Mouse (Mus musculus) forebrain, embryonic 15.5 days (tissue): ENCODE results near the gene Naa25. TPM values are rescaled to one million over a fixed set of nuclear protein-coding genes. Genes with fewer than 3 reads are reported as not detected.

Experiments used
- ATAC-seq: fragments of 200-750 bp; cut with Nextera tagmentation; replicated peaks from 2 replicates; pipeline ENCODE4 v1.8.0; 2017; ENCODE audit warnings: mild to moderate bottlenecking, moderate TSS enrichment, moderate library complexity
- H3K27ac ChIP-seq: fragments of 300-500 bp; sonication (generic); replicated peaks from 2 replicates; pipeline ENCODE4 v1.5.1; 2015; ENCODE audit warnings: mild to moderate bottlenecking, inconsistent platforms
- H3K27me3 ChIP-seq: fragments of 300-500 bp; sonication (generic); 2 replicates; pipeline ENCODE4 v1.6.1; 2015; ENCODE audit warnings: inconsistent platforms
- H3K36me3 ChIP-seq: fragments of 300-500 bp; sonication (generic); 2 replicates; pipeline ENCODE4 v1.6.1; 2015; ENCODE audit warnings: mild to moderate bottlenecking, inconsistent platforms
- H3K4me1 ChIP-seq: fragments of 300-500 bp; sonication (generic); 2 replicates; pipeline ENCODE4 v1.6.1; 2015; ENCODE audit warnings: inconsistent platforms
- H3K4me2 ChIP-seq: fragments of 300-500 bp; sonication (generic); replicated peaks from 2 replicates; pipeline ENCODE4 v1.6.1; 2015; ENCODE audit warnings: mild to moderate bottlenecking, inconsistent platforms
- H3K4me3 ChIP-seq: fragments of 300-500 bp; sonication (generic); 2 replicates; pipeline ENCODE4 v1.5.1; 2015; ENCODE audit warnings: mild to moderate bottlenecking, inconsistent platforms
- H3K9ac ChIP-seq: fragments of 300-500 bp; sonication (generic); replicated peaks from 2 replicates; pipeline ENCODE4 v1.6.1; 2015; ENCODE audit warnings: mild to moderate bottlenecking, inconsistent platforms
- H3K9me3 ChIP-seq: fragments of 300-500 bp; sonication (generic); 2 replicates; pipeline ENCODE4 v1.6.1; 2016; ENCODE audit warnings: inconsistent platforms
- WGBS: fragments of 180-500 bp; shearing (Covaris S2); methylation state at CpG from one replicate; pipeline ENCODE4 v1.1.7; 2015; ENCODE audit warnings: mixed read lengths; 5-methylcytosine and 5-hydroxymethylcytosine counted together
- polyA plus RNA-seq: library from polyadenylated mRNA; unstranded; fragments of >200 nt; fragmentation: Nextera tagmentation; extraction: Ambion mirVana; gene quantifications from 2 replicates; pipeline ENCODE4 v1.2.1, GENCODE M21; 2015

The Naa25 gene
- polyA plus RNA-seq, 1 experiment from 2014 or later: 59.0 TPM

DNA sequence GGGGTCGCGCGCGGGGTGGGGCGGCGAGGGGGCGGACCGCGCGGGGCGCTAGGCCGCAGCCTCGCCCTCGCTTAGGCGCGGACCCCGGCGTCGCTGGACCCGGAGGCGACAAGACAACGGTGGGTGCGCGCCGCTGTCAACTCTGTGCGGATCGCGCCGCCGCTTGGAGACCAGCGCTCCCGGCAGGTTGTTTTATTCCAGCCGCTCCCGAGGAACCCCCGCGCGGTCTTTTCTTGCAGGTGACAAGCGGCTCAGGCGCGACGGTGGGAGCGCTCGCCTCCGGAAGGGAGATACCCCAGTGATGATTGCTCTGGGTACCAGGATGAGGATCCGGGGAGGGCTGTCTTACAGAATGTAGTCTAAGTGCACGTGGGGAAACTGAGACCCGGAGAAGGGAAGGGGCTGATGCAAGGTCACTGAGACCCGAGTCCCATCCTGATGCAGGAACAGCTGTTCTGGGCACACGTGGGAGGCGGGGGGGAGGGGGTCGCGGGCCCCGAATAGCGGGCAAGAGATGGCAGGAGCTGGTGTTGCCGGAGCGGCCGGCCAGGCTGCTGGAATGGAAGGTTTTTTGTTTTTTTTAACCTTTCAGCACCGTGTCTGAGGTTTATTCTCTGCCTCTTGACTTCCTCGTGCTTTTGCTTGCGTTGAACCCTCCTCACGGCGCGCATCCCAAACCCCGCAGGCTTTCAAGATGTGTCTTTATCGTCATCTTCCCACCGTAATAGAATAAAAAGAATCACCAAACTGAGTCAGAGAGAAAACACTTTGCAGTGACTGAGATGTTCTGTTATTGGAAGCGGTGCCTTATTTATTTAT, 619 bp downstream of the Naa25 start:
- Histone ChIP-seq H3K4me1 (peaks cover 19% of the 10 kb centered on the region), H3K9ac (peak overlapping the region; percentile 72), H3K27ac (peak overlapping the region; percentile 44; the same call in 1 of the 2 replicates), H3K27me3 (no peaks in the 10 kb centered on the region), H3K4me3 (peak overlapping the region; percentile 78), H3K4me2 (peak overlapping the region; percentile 78), H3K9me3 (no peaks in the 10 kb centered on the region), H3K36me3 (0 out of 2 replicates have a peak, but pooled peaks cover 5% of the 10 kb centered on the region)
- peak; percentile 84 for ATAC-seq
- under 1% methylated on average over 66 of the region's 67 CpGs for WGBS

DNA sequence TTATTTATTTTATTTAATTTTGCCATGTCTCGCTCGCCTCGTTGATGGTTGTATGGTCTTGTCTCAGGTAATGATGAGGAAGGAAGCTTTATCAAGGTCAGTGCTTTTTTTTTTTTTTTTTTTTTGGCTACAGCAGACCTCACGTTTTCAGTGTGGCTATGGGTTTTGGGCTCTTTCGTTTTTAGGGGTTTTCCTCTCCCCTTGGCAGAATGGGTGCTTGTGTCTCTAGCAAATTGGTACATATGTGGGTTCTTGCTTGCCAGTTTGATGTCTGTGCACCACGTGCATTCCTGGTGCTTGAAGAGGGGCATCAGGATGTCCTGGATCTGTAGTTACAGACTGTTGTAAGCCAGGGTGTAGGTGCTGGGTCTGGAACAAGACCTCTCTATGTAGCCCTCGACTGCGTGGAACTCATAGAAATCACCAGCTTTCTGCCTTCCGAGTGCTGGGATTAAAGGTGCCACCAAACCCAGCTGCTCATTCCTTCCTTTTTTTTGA, 1.3 kb downstream of the Naa25 start:
- H3K4me3 ChIP-seq: peak overlapping the region; percentile 78
- no peak overlapping the region for H3K27ac ChIP-seq
- no peaks in the 10 kb centered on the region for H3K9me3 ChIP-seq
- H3K27me3 ChIP-seq: no peaks in the 10 kb centered on the region
- WGBS: 59% methylated on average over 9 of the region's 9 CpGs
- H3K4me1 ChIP-seq: peaks cover 19% of the 10 kb centered on the region
- peak overlapping the region; percentile 72 for H3K9ac ChIP-seq
- no peak for ATAC-seq
- H3K4me2 ChIP-seq: peak overlapping the region; percentile 78
- H3K36me3 ChIP-seq: 0 out of 2 replicates have a peak, but pooled peaks cover 5% of the 10 kb centered on the region

DNA sequence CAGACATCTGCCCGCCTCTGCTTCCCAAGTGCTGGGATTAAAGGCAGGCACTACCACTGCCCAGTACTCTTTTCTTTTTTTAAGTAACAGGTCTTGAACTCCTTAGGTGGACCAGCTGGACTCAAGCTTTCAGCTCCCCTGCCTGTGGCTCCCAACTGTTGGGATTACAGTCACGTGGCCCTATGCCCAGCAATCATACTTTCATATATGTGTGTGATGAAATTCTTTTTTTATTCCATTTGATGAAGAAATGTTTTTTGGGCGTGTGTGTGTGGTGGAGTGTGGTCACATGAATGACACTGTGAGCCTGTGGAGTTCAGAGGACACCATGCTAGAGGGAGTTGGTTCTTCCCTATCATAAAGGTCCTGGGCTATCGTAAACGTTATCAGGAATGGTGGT, 1.8 kb downstream of the Naa25 start:
- no peak overlapping the region; the same call in 1 of the 2 replicates for H3K4me2 ChIP-seq
- no peak overlapping the region for H3K4me3 ChIP-seq
- 94% methylated on average over 5 of the region's 5 CpGs for WGBS
- no peak for ATAC-seq
- no peaks in the 10 kb centered on the region for H3K27me3 ChIP-seq
- H3K36me3 ChIP-seq: 0 out of 2 replicates have a peak, but pooled peaks cover 5% of the 10 kb centered on the region
- H3K9ac ChIP-seq: 0 out of 2 replicates have a peak overlapping the region, but pooled peaks have one; percentile 72
- peaks cover 19% of the 10 kb centered on the region for H3K4me1 ChIP-seq
- H3K9me3 ChIP-seq: no peaks in the 10 kb centered on the region
- no peak overlapping the region for H3K27ac ChIP-seq

DNA sequence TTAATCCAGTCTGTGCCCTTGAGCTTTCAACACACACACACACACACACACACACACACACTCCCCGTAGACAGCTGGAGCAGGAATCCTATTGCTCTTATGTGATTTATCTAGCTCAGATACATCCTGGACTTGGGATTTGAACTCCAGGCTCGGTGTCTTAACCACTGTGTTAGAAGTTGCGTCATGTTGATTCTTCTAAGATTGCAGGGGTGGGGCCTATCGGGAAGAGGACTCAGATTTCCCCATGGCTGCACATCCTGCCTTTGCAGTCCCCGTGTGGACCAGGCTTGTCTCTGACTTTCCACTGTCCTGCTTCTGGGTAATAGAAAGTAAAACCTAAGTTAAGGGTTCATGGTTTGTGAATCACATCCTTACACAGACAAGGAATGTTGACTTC, 2.3 kb downstream of the Naa25 start:
- Histone ChIP-seq H3K4me1 (peaks cover 19% of the 10 kb centered on the region), H3K9me3 (no peaks in the 10 kb centered on the region), H3K27ac (no peak overlapping the region), H3K4me3 (no peak overlapping the region), H3K4me2 (no peak overlapping the region), H3K9ac (no peak overlapping the region), H3K27me3 (no peaks in the 10 kb centered on the region), H3K36me3 (0 out of 2 replicates have a peak, but pooled peaks cover 5% of the 10 kb centered on the region)
- ATAC-seq: no peak
- 79% methylated on average over 5 of the region's 5 CpGs for WGBS

DNA sequence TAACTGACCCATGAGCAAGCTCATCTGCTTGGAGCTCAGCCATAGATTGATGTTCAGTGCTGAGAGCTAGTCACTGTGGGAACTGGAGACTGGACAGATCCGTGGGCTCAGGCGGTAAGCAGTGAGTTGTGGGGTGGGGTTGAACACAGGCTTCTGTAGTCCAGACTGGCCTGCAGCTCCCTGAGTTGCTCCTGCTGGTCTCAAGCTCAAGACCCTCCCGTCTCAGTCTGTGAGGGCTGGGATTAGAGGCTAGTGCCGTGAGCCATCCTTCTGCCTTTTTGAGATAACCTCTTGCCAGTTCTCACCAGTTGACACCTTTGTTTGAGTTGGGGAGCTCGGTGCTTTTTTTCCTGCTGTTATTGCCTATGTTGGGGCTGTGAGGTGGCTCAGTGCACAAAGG, 3.1 kb downstream of the Naa25 start:
- WGBS: 81% methylated on average over 5 of the region's 5 CpGs
- no peak overlapping the region for H3K4me2 ChIP-seq
- H3K27ac ChIP-seq: no peak overlapping the region
- no peak overlapping the region for H3K4me3 ChIP-seq
- ATAC-seq: no peak
- H3K4me1 ChIP-seq: peaks cover 19% of the 10 kb centered on the region
- H3K27me3 ChIP-seq: no peaks in the 10 kb centered on the region
- H3K36me3 ChIP-seq: 0 out of 2 replicates have a peak, but pooled peaks cover 5% of the 10 kb centered on the region
- H3K9me3 ChIP-seq: no peaks in the 10 kb centered on the region
- no peak overlapping the region for H3K9ac ChIP-seq

DNA sequence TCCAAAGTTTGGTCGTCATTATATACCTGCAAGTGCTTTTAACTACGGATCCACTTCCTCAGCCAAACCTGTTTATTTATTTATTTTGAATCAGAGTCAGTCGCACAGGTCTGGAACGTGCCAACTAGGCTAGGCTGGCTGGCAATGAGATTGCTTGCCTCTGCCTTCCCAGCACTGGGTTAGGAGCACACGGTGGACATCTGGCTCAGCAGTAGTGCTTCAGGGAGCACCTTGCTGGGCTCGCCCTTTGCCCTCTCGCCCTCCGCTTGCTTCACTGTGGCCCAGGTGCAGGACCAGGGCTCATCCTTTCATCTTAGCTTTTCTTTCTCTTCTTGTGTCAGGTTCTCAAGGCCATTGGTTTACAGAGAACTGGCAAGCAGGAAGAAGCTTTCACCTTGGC, 10.1 kb downstream of the Naa25 start:
- Histone ChIP-seq H3K4me3 (no peak overlapping the region), H3K27me3 (no peaks in the 10 kb centered on the region), H3K36me3 (peaks cover 42% of the 10 kb centered on the region), H3K9me3 (no peaks in the 10 kb centered on the region), H3K27ac (no peak overlapping the region), H3K4me1 (no peaks in the 10 kb centered on the region), H3K4me2 (no peak overlapping the region), H3K9ac (no peak overlapping the region)
- 93% methylated on average over 8 of the region's 8 CpGs for WGBS
- ATAC-seq: no peak

DNA sequence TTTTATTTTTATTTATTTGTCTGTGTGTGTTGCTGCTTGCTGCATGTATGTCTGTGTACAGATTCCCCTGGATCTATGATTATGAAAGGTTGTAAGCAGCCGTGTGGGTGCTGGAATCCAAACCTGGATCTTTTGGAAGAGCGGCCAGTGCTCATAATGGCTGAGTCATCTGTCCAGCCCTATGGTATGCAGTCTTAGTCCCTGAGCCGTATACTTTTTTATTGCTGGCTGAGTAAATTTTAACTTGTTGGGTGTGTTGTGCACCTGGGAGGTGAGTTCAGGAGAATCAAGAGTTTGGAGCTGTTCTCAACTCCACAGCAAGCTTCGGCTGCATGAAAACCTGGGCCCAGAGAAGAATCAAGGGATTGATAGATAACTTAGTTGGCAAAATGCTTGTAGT, 13.2 kb downstream of the Naa25 start:
- no peak overlapping the region for H3K27ac ChIP-seq
- no peaks in the 10 kb centered on the region for H3K9me3 ChIP-seq
- H3K4me2 ChIP-seq: no peak overlapping the region
- H3K27me3 ChIP-seq: no peaks in the 10 kb centered on the region
- 96% methylated on average over 4 of the region's 4 CpGs for WGBS
- H3K4me1 ChIP-seq: no peaks in the 10 kb centered on the region
- no peak for ATAC-seq
- peaks cover 68% of the 10 kb centered on the region for H3K36me3 ChIP-seq
- H3K9ac ChIP-seq: no peak overlapping the region
- no peak overlapping the region for H3K4me3 ChIP-seq

DNA sequence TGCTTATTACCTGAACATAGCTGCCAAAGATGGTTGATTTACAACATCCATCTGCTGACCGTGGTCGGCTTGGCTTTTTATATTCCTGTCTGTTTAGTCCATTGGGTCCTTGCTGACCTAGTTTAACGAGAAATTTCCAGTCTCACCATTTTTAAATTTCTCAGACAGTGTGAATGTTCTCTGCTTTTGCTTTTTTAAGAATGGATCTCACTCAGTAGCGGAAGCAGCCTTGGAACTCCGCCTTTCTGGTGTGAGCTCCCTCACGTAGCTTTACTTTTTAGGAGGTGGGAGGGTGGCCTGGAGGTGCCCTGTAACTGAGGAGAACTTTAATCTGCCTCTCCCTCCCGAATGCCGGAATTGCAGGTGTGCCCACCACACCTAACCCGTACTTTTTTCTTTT, 23.0 kb downstream of the Naa25 start:
- Histone ChIP-seq H3K4me2 (no peak overlapping the region), H3K27me3 (no peaks in the 10 kb centered on the region), H3K36me3 (peaks cover 96% of the 10 kb centered on the region), H3K9ac (no peak overlapping the region), H3K4me3 (no peak overlapping the region), H3K4me1 (no peaks in the 10 kb centered on the region), H3K9me3 (no peaks in the 10 kb centered on the region), H3K27ac (no peak overlapping the region)
- ATAC-seq: no peak
- 91% methylated on average over 9 of the region's 9 CpGs for WGBS

DNA sequence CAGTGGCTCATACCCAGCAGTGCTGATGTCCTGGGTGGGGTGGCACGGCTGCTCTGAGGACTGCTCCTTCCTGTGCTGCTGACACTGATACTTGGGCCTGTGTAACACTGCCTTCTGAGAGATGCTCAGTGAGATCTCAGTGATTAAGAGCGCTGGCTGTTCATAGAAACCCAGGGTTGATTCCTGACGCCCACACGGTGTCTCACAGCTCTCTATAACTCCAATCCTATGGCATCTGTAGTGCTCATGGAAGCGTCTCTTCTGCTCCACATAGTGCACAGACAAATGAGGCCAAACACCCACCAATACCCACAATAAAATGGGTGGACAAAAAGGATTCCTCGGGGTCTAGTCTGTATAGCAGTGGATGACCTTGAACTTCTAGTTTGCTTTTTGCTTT, 25.1 kb downstream of the Naa25 start:
- ATAC-seq: no peak

DNA sequence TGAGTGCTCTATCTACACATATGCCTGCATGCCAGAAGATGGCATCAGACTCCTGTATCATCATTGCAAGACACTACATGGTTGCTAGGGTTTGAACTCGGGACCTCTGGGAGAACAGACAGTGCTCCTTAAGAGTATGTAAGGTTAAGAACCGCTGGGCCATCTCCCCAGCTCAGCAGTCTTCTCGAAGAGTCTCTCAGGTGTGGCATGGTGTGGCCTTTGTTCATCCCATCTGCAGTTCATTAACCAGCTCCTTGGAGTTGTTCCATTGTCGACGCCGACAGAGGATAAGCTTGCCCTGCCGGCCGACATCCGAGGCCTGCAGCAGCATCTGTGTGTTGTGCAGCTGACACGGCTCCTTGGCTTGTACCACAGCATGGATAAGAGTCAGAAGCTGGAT, 25.6 kb downstream of the Naa25 start:
- no peaks in the 10 kb centered on the region for H3K27me3 ChIP-seq
- no peak for ATAC-seq
- no peaks in the 10 kb centered on the region for H3K4me1 ChIP-seq
- H3K9me3 ChIP-seq: no peaks in the 10 kb centered on the region
- no peak overlapping the region for H3K27ac ChIP-seq
- no peak overlapping the region for H3K4me3 ChIP-seq
- H3K36me3 ChIP-seq: peaks cover 97% of the 10 kb centered on the region
- H3K4me2 ChIP-seq: no peak overlapping the region
- WGBS: 92% methylated on average over 10 of the region's 10 CpGs
- no peak overlapping the region for H3K9ac ChIP-seq

More for the DNA sequence above, 25.1 kb downstream of the Naa25 start:
- H3K36me3 ChIP-seq: peaks cover 97% of the 10 kb centered on the region
- no peak overlapping the region for H3K4me2 ChIP-seq
- 91% methylated on average over 6 of the region's 6 CpGs for WGBS
- no peaks in the 10 kb centered on the region for H3K4me1 ChIP-seq
- H3K27ac ChIP-seq: no peak overlapping the region
- H3K9me3 ChIP-seq: no peaks in the 10 kb centered on the region
- no peak overlapping the region for H3K9ac ChIP-seq
- no peak overlapping the region for H3K4me3 ChIP-seq
- no peaks in the 10 kb centered on the region for H3K27me3 ChIP-seq

DNA sequence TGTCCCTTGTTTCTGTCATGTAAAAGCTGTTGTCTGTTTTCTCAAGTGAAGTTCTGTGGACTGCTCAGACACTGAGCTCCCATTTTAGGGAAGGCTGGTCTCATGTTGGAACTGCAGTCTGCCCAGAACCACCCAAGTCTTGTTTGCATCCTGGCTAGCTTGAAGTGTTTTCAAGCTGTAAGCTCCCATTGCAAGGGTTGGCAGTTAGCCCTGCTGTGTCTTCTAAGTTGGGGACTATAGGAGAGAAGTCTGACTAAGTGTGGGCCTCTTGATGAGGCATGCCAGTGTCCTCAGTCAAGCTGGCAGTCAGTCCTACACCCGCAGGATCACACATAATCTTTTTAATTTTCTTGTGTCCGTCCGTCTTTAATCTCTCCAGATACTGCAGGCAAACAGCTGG, 31.2 kb downstream of the Naa25 start:
- H3K4me2 ChIP-seq: no peak overlapping the region
- H3K4me1 ChIP-seq: no peaks in the 10 kb centered on the region
- H3K9me3 ChIP-seq: no peaks in the 10 kb centered on the region
- H3K9ac ChIP-seq: no peak overlapping the region
- WGBS: 91% methylated on average over 3 of the region's 3 CpGs
- no peak overlapping the region for H3K27ac ChIP-seq
- ATAC-seq: no peak
- H3K27me3 ChIP-seq: no peaks in the 10 kb centered on the region
- peaks cover 98% of the 10 kb centered on the region for H3K36me3 ChIP-seq
- no peak overlapping the region for H3K4me3 ChIP-seq

DNA sequence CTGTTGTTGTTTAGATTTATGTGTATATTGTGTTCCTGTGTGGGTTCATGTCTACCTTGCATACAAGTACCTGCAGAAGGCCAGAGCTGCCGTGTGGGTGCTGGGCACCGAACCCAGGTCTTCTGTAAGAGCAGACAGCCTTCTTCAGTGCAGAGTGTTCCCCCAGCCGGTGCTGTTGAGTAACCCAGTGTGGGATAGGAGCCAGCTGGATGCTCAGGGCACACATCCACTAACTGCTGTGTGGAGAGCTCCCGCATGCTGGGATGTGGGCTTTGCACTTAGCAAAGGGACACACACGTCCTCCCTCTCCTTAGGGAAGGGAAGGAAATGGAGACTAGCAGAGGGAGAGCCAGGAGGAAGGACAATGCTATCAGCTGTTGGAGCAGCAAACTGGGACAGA, 40.4 kb downstream of the Naa25 start:
- 90% methylated on average over 5 of the region's 5 CpGs for WGBS
- no peak overlapping the region for H3K27ac ChIP-seq
- no peak overlapping the region for H3K9ac ChIP-seq
- H3K4me1 ChIP-seq: no peaks in the 10 kb centered on the region
- no peaks in the 10 kb centered on the region for H3K27me3 ChIP-seq
- no peak for ATAC-seq
- no peak overlapping the region for H3K4me2 ChIP-seq
- H3K9me3 ChIP-seq: no peaks in the 10 kb centered on the region
- no peak overlapping the region for H3K4me3 ChIP-seq
- peaks cover 83% of the 10 kb centered on the region for H3K36me3 ChIP-seq
